Mouse (Mus musculus) liver (tissue): Measurements from ENCODE around the gene Parp9.
"Not testable (repeated sequence)": the region's sequence is repeated elsewhere in the genome, so short reads cannot be mapped to it uniquely, and the experiment has no call there.

ENCODE experiments used
- DNase-seq: peaks from one replicate; pipeline ENCODE4 v3.0.0-alpha.2; 2020; ENCODE audit warnings: mixed read lengths

Gene Parp9

DNA sequence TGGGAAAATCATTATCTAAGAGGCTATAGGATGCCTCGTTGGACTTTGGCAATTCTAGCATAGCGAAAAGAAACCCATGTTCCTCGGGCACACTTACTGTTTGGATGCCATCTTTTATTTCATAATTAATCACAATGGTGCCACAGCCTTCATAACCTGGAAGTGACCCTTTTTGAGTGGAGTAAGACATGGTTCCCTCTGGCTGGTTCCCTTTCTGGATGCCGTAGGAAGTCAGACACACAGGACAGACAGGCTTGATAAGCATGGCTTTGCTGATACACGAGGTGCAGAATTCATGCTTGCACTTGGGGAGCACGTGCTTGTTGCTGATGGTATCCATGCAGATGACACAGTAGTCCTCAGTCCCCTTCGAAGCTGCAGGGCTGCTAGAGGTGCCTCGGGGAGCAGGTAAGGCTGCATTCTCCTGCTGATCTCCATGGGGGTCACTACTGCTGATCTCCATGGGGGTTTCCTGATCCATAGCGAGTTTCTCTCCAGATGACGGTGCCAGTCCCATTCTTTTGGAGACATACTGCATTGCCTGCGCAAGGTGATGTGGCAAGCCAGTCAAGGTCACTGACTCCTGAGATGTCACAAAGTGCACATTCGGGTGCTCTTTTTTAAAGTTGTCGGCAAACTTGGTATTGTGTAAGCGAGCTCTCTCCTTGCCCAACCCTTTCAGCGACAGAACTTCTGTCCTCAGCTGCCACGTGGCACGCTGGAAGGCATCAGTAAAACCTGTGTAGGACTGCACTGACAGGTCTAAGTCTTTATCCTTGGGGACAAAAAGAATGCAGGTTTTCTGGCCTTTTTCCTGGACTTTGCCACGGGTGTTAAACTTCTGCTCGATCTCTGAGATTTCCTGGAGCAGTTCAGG is 5.9 kb upstream of the Parp9 start:
- DNase-seq, result no peak

DNA sequence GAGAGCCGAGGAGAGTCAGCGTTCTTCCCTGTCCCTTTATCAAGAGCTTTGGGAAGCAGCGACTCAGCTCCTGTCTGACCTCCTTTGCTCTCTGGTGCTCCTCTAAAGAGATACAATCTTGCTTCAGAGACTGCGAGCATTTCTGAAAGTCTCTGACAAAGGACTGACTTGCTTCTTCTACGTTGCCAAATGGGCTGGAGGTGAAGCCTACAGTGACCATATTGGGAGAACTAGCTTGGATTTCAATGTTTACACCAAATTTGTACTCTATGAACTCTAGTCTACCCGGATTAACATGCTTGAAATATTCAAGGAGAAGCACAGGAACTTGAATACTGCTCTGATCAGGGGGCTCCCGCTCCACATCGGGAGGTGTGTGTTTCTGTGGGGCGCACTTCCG is 5.1 kb upstream of the Parp9 start:
- no peak for DNase-seq

DNA sequence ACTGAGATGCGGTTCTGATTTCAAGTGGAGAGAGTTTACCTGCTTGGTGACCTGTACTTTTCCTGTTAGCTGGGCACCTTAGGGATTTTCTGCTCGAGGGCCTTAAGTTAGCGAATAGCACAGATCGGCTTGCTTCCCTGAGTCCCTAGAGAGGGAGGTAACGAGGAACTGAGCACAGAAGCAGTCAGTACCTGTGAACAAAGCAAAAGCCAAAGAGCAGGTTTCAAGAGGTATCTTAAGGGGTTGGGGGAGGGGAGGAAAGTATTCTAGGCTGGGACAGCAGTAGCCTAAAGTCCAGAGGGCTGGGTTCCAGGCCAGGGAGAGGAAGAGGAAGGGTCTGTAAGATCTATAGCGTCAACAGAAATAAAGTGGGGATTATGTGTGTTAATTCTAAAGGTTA is 991 bp downstream of the Parp9 start:
- DNase-seq, result no peak

DNA sequence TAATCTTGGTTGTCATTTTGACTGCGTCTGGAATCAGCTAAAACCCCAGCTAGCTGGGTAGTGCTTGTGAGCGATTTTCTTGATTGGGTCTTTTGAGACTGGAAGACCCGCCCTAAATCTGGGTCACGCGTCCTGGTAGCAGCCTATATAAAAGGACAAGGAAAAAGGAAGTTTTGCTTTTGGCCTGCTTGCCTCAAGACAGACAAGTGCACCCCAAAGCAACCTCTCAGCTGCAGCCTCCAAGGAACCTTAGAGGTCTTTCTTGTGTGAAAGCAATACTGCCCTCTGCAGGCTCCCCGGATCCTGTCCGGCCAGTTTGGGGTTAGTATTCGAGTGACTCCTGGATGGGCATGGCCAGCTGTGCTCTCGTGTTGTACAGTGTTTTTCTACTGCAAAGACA is 1.4 kb downstream of the Parp9 start:
- DNase-seq, result peak; percentile 88

DNA sequence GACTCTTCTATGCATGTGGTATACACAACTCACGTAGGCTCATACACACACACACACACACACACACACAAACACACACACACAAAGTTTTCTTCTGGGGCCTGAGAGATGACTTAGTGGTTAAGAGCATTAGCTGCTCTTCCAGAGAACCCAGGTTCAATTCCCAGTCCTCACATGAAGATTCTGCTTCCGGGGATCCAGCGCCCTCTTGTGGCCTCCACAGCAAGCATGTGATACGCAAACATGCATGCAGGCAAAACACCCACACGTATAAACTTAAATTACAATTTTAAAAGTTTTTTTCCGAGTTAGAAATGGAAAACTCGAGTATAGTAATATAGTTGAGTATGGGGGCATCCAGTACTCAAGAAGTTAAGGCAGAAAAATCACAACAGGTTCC is 3.1 kb downstream of the Parp9 start:
- DNase-seq, result peak; percentile 63

DNA sequence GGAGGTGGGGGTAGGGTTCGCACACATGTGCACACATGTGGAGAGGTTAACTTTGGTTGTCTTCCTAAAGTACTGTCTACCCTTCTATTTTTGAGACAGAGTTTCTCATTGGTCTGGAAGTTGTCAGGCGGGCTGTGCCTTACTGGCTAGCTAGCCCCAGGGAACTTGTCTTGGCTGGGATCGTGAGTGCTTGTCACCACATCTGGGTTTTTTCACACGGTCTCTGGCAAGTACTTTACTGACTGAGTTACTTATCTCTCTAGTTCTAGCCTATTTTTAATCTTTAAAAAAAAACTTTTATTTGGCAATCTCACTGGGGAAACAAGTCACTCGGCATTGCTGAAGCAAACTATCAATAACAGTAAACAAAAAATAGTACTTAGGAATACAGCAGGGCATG is 11.0 kb downstream of the Parp9 start:
- no peak for DNase-seq

DNA sequence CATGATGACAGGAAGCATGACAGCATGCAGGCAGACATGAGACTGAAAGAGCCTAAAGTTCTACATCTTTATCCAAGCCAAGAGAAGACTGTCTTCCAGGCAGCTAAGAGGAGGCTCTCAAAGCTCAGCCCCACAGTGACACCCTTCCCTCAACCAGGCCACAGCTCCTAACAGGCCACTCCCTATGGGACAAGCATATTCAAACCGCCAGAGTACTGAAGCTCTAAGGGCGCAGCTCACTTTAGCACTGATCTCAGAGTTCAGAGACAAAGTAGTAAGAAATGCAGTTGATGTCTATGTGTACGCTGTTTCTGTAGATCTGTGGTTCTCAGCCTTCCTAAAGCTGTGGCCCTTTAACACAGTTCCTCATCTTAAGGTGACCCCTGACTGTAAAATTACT is 12.9 kb downstream of the Parp9 start:
- no peak for DNase-seq

DNA sequence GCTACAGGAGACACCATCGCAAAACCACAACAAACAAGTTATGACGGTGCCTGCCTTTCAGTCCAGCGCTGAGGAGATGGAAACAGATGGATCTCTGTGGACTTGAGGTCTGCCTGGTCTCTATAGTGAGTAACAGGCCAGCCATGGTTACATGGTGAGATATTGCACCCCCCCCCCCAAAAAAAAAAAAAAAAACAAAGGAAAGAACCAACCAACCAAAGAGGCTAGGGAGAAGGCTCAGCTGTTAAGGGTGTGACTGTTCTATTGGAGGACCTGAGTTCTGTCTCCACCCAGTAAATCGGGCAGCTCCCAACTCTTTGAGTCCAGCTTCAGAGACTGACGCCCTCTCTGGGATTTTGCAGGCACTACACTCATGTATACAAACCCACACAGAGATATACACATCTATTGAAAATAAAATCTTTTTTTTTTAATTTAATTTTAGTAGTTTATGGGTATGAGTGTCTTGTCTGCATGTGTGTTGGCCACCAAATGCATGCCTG is 14.4 kb downstream of the Parp9 start:
- no peak for DNase-seq

DNA sequence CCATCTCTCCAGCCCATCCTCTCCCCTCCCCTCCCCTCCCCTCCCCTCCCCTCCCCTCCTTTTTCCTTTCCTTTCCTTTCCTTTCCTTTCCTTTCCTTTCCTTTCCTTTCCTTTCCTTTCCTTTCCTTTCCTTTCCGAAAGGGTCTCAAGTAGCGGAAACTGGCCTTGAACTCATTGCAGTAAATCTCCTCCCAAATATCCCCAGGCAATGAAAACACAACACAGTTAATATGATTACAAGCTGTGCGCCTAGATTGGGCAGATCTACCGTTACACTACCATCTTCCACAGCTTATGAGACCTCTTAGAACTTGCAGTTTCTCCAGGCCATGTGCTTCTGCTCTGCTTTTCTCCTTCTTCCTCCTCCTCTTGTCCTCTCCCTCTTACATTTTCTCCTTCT is 27.7 kb downstream of the Parp9 start:
- not testable (repeated sequence) for DNase-seq

DNA sequence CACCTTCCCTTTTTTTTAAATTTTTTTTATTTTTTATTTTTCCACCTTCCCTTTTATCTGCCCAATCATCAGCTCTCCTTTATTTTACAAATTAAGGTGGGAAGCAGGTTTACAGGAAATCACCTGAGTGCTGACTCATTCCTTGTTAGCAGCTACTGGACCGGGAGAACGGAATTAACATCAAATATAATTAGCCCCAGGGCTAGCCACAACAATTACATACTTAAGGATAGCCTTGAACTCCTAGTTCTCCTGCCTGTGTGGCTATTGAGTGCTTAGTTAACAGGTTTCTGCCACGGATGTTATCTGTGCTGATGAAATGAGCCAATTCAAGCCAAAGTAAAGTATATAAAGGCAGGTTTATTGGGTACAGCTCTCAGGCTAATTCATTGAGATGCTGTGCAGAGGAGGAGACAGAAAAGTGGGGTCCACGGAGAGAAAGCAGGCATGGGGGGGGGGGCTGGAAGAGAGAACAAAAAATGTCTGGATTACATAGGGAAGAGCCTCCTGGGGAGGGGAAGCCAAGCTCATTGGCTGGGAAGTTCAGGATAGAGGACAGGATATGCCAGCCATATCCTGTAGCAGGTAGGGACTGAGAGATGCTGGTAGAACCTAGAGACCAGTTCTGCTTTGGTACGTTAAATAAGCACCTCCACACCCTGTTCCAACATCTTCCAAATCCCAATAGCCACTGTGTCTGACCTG is 28.3 kb downstream of the Parp9 start:
- DNase-seq, result no peak

DNA sequence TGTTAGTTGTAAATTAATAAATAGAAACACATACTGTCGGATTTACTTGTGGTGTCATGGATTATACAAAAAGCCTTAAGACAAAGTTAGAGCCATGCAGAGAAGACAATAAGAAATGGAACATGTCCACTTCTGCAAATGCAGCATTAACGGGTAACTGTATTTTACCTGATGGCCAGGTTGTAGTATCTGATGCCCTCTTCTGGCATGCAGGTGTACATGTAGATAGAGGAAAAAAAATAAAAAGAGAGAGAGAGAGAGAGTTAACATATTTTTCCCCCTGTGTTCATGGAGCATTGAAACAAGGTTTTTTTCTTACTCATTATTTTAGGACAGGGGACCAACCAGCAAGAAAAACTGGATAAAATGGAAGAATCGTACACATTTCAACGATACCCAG is 29.0 kb downstream of the Parp9 start:
- no peak for DNase-seq

DNA sequence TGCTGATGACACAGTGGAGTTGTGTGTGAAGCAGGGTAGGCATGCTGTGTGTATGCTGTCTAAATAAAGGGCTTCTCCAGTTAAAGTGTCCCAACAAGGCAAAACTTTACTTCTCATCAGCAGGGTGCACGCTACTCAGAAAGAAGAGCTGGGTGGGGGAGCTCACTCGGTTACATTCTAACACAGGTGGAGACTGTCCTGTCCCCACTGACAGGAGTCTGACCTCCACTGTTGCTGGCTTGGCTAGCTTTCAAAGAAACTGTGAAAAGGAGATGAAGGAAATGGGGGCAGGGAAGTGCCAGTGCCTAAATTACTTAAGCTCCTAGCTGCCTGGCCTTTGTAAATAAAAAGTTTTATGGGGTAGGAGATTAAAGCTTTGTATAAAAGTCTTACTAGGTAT is 29.9 kb downstream of the Parp9 start:
- DNase-seq, result no peak

DNA sequence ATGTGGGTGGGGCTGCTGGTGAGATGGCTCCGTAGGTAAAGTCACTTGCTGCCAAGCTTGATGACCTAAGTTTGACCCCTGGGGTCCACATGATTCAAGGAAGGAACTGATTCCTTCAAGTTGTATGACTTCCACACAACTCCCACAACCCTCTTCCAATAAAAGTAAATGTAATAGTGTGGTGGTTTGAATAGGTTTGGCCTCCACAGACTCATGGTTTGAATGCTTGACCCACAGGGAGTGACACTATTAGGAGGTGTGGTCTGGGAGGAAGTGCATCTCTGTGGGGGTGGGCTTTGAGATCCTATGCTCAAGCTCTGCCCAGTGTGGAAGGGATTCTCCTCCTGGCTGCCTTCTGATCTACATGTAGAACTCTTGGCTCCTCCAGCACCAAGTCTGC is 35.8 kb downstream of the Parp9 start:
- no peak for DNase-seq

DNA sequence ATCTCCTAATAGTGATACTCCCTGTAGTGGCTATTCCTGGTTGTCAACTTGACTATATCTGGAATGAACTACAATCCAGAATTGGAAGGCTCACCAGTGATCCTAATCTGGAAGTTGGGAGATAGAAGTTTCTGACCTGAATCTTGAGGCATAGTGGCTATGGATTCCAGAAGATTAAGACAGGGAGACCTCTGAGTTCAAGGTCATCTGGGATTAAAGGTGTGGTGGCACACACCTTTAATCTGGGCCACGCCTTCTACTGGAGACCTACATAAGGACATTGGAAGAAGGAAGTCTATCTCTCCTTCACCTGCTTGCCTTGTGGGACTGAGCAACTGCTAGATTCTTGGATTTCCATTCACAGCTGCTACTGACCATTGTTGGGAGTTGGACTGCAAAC is 40.2 kb downstream of the Parp9 start, which contains the start of gene Kpna1:
Gene Kpna1, plus strand, starts transcription at position 301 of the 400 bp plus-strand sequence.
- DNase-seq, result not testable (repeated sequence)

DNA sequence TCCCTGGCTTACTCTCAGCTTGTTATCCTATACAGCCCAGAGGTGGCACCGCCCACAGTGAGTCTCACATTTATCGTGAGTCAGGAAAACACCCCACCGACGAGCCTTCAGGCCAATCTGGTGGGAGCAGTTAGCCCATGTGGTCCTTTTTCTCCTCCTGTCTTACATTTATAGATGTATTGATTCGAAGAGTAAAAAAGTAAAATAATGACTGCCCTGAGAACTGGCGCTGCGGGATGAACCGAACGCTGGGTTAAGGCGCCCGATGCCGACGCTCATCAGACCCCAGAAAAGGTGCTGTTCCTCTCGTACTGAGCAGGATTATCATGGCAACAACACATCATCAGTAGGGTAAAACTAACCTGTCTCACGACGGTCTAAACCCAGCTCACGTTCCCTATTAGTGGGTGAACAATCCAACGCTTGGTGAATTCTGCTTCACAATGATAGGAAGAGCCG is 43.1 kb downstream of the Parp9 start:
- DNase-seq, result peak; percentile 100

DNA sequence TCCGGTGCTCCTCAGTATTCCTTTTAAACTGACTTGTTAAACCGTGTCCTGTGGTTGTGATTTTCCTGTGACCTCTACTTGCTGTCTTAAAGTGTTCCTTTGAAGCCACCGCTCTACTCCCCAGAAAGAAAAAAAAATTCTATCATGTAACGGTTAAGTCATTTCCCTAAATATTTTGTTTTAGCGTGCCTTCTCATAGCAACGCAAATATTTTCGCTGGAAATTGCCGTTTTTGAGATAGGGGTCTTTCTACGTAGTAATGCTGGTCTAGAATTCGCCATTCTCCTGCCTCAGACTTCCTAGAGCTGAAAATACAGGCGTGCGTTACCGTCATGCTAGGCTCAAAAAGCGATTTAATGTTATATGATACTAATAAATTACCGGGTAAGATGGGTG is 44.2 kb downstream of the Parp9 start:
- no peak for DNase-seq

DNA sequence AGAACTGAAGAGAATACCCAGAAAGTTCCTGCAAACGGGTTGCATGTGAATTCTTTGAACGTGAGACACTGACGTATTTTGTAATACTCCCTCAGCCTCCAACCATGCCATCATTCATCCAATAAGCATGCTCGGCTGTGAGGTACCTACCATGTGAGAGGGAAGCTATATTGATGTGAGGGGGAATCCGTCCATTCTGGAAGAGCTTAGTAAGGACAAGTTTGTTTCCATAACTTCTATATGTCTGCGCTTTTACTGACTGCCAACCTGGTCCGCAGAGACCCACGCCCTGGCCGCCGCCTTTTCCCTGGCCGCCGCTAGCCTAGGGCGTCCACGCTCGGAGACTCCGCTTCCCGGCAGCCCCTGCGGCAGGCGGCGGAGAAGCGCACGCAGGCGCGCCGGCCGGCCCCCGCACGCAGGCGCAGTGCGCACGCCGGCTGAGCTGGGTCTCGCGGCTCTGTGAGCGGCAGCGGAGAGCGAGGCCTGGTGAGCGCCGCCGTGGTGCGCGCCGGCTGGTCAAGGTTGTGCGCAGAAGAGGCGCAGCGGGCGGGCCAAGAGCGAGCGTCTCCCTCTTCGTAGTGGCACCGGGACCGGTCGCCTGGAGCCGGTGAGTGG is 44.7 kb downstream of the Parp9 start:
- DNase-seq, result peak; percentile 94

DNA sequence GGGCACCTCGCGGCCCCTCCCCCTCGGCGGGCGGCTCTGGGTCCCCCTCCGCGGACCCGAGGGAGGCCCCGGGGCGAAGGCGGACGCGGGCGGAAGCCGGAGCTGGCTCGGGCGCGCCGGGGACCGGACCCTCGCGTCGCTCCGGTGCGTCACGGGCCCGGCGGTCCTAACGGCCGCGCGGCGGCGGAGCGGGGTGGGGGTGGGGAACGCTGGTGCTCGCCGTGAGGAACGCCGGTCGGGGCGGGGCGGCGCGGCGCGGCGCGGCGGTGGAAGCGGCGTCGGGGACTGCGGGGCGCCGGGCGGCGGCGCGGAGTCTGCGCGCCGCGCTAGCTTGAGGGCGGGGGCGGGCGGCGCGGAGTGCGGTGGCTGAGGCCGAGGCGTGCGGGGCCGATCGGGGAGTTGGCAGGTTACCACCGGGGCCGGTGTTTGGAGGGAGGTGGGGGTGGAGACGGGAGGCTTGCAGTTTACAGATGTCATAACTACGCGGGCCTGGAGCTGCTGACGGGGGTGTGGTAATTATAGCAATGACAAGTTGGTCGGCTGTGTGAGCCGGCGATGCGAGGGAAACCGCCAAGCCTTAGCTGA is 45.3 kb downstream of the Parp9 start:
- DNase-seq, result peak; percentile 81

DNA sequence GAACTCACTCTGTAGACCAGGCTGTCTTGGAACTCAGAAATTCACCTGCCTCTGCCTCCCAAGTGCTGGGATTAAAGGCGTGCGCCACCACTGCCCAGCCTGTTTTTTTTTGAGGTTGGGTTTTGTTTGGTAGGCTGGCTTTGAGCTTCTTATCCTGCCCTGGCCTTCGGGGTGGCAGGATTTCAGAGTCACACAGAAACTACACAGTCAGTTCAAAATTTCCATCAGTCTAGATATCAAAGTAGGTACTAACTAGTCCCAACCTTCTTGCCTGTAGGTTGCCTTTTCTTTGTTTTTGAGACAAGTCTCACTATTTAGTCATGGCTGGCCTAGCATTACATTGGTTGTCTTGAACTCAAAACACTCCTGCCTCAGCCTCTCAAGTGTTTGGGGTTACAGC is 46.2 kb downstream of the Parp9 start:
- peak; percentile 23 for DNase-seq

DNA sequence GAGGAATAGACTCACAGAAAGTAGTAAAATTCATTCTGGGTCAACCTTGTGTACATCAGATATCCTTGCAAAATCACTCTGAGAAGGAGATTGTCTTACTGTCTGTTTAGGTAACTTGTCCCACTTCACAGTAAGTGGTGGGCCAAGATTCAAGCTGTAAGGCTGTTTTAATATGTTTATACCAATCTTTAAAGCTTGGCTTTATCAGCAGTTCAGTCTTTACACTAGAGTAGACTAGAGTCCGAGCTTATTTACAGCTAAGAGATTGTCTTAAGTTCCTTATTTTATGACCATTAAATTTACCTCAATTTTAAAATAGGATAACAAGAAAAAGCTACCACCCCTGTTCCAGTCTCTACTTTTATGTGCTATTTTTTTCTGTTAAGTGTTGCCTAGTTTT is 49.7 kb downstream of the Parp9 start:
- no peak for DNase-seq

DNA sequence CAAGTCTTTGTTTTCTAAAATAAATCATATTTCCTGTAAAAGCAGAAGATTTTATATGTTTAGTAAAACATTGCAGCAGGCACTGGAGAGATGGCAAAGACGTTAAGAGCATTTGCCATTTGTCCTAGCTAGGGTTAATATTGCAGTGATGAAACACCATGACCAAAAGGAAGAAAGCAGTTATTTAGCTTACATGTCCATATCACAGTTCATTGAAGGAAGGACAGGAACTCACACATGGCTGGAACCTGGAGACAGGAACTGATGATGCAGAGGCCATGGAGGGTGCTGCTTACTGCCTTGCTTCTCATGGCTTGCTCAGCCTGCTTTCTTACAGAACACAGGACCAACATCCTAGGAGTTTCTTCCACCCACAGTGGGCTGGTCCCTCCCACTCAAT is 54.1 kb downstream of the Parp9 start:
- no peak for DNase-seq

DNA sequence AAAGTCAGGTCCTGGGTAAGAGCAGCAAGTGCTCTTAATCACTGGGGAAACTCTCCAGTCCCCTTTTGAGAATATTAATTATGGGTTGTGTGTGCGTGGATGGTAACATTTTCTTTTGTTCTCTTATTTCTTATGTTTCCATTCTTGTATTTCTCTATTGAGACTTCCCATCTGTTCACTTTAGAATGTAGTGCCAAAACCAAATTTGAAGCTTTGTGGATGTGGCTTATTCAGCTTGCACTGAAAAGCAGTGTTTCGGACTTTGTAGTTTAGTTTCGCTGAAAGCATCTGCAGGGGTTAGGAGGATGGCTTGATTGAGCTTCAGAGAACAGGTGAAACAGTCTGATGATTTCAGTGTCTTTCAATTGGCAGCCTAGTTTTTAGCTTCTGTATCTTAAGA is 55.0 kb downstream of the Parp9 start:
- no peak for DNase-seq

DNA sequence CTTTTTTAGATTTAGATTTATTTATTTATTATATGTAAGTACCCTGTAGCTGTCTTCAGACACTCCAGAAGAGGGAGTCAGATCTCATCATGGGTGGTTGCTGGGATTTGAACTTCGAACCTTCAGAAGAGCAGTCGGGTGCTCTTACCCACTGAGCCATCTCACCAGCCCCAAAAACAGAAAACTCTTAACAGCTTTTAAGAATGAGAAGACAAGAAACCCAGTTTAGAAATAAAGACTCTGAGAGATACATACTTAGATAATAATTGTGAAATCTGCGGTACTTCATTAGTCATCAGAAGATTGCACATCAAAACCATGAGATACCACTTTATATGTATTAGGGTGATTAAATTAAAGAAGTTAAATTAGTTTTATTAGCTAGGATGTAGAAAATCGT is 60.6 kb downstream of the Parp9 start:
- not testable (repeated sequence) for DNase-seq
